Mouse (Mus musculus) thymus, adult 2 months (tissue): ENCODE measurements around the gene Map3k10. TPM values are rescaled to one million over a fixed set of nuclear protein-coding genes. Genes with fewer than 3 reads are reported as not detected.

Experiments
- DNase-seq: peaks from one replicate; pipeline ENCODE4 v3.0.0; 2021
- H3K27ac ChIP-seq: fragments of 200-500 bp; 2 replicates; pipeline ENCODE4 v1.5.1; 2012; ENCODE audit warnings: low read length, control low read depth; ENCODE audit not compliant: control insufficient read depth, insufficient read depth
- H3K27me3 ChIP-seq: fragments of 200-500 bp; 2 replicates; pipeline ENCODE4 v1.6.1; 2012; ENCODE audit warnings: mild to moderate bottlenecking, low read length, moderate library complexity, mixed read lengths; ENCODE audit not compliant: control insufficient read depth, insufficient read depth
- H3K36me3 ChIP-seq: fragments of 200-500 bp; 2 replicates; pipeline ENCODE4 v1.6.1; 2012; ENCODE audit warnings: mild to moderate bottlenecking, low read length, moderate library complexity; ENCODE audit not compliant: control insufficient read depth, insufficient read depth
- H3K4me1 ChIP-seq: fragments of 200-500 bp; replicated peaks from 2 replicates; pipeline ENCODE4 v1.6.1; 2012; ENCODE audit warnings: low read length; ENCODE audit not compliant: control insufficient read depth, insufficient read depth
- H3K4me3 ChIP-seq: fragments of 200-500 bp; 2 replicates; pipeline ENCODE4 v1.5.1; 2012; ENCODE audit warnings: mild to moderate bottlenecking, low read length, control low read depth, moderate library complexity; ENCODE audit not compliant: control insufficient read depth, insufficient read depth
- CTCF ChIP-seq: fragments of 200-500 bp; IDR thresholded peaks from 2 replicates; pipeline ENCODE4 v1.5.1; 2012; ENCODE audit warnings: mild to moderate bottlenecking, control low read depth, low read length, moderate library complexity, borderline replicate concordance; ENCODE audit not compliant: control insufficient read depth, poor library complexity, insufficient read depth; ENCODE audit errors: extremely low read depth
- POLR2A ChIP-seq: fragments of 200-500 bp; IDR thresholded peaks from 2 replicates; pipeline ENCODE4 v1.6.1; 2012; ENCODE audit warnings: mild to moderate bottlenecking, low read length, control low read depth, moderate library complexity; ENCODE audit not compliant: control insufficient read depth, poor library complexity, insufficient read depth; ENCODE audit errors: extremely low read depth
- WGBS: fragments of 180-500 bp; shearing (Covaris S2); methylation state at CpG from one replicate; pipeline ENCODE4 v1.1.7; 2018; 5-methylcytosine and 5-hydroxymethylcytosine counted together
- polyA plus RNA-seq: library from polyadenylated mRNA; depleted of rRNA; stranded (reverse); fragments of >200 nt; gene quantifications from 2 replicates; pipeline ENCODE4 v1.2.3, GENCODE M21; 2012

The Map3k10 gene
- polyA plus RNA-seq, 1 experiment: 24.7 TPM

- H3K27me3 ChIP-seq: no peaks in the 10 kb centered on the region
- DNase-seq: no peak
- H3K4me1 ChIP-seq: peaks cover 10% of the 10 kb centered on the region
- TF ChIP-seq CTCF: no peak
- no peak for TF ChIP-seq POLR2A
- H3K4me3 ChIP-seq: no peak overlapping the region
- WGBS: 95% methylated on average over 8 of the region's 8 CpGs
- peaks cover 45% of the 10 kb centered on the region for H3K36me3 ChIP-seq
- no peak overlapping the region for H3K27ac ChIP-seq
These were observed 60.5 kb downstream of the Map3k10 start for GRCm38 (mm10) chr7:27613751-27614499.

DNA sequence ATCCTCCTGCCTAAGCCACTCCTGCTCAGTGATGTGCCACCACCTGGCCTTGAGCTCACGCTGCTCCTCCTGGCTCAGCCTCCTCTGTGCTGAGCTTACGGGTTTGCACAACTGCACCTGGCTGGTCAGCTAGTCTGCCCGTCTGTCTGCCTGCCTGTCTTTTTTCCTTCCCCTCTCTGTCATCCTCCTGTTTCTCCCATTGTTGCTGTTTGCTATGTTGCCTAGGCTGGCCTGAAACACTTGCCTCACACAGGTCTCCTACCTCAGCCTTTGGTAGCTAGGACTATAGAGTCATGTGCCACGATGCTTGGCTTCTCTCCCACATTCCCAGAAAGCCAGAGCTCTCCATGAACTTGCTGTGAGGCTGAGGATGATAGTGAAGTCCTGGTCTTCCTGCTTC lies 61.5 kb downstream of the Map3k10 start:
- peaks cover 16% of the 10 kb centered on the region for H3K4me1 ChIP-seq
- no peak overlapping the region for H3K4me3 ChIP-seq
- no peaks in the 10 kb centered on the region for H3K27me3 ChIP-seq
- TF ChIP-seq CTCF (no peak), POLR2A (no peak)
- H3K36me3 ChIP-seq: peaks cover 41% of the 10 kb centered on the region
- H3K27ac ChIP-seq: no peak overlapping the region
- DNase-seq: no peak
- WGBS: 70% methylated on average over 4 of the region's 4 CpGs

GRCm38 (mm10) chr7:27610871-27611270 lies 63.5 kb downstream of the Map3k10 start:
- TF ChIP-seq CTCF: no peak
- no peak for TF ChIP-seq POLR2A
- H3K4me3 ChIP-seq: no peak overlapping the region
- H3K27me3 ChIP-seq: no peaks in the 10 kb centered on the region
- no peak for DNase-seq
- peaks cover 20% of the 10 kb centered on the region for H3K36me3 ChIP-seq
- H3K27ac ChIP-seq: no peak overlapping the region
- WGBS: 94% methylated on average over 5 of the region's 5 CpGs
- H3K4me1 ChIP-seq: peaks cover 28% of the 10 kb centered on the region

DNA sequence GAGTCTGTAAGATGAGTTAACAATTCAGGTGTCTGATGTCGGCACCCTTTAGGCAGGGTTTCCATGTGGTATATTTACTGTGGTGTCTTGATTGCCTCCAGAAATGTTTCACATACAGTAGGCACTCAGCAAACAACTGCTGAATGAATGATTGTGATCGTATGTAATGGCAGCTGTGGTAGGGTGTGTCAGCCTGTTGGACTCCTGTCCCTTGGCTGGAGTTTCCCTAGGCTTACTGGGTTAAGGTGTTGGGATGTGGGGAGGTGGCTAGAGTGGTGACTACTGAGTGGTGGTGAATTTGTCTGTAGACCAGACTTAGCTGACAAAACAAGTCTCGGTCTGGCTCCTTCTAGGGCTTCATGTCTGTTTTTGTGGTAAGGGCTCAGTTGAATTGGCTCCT lies 64.0 kb downstream of the Map3k10 start:
- Histone ChIP-seq H3K27me3 (no peaks in the 10 kb centered on the region), H3K36me3 (peaks cover 18% of the 10 kb centered on the region), H3K4me3 (no peak overlapping the region), H3K27ac (no peak overlapping the region), H3K4me1 (peaks cover 32% of the 10 kb centered on the region)
- no peak for DNase-seq
- 87% methylated on average over 3 of the region's 3 CpGs for WGBS
- no peak for TF ChIP-seq CTCF
- TF ChIP-seq POLR2A: no peak

- H3K4me3 ChIP-seq: no peak overlapping the region
- H3K4me1 ChIP-seq: peaks cover 34% of the 10 kb centered on the region
- TF ChIP-seq CTCF (no peak), POLR2A (no peak)
- no peak for DNase-seq
- H3K27me3 ChIP-seq: no peaks in the 10 kb centered on the region
- 17% methylated on average over 2 of the region's 2 CpGs for WGBS
- H3K27ac ChIP-seq: no peak overlapping the region
- H3K36me3 ChIP-seq: peaks cover 18% of the 10 kb centered on the region
These were observed 64.7 kb downstream of the Map3k10 start for GRCm38 (mm10) chr7:27609688-27610087.

GRCm38 (mm10) chr7:27609285-27609684 lies 65.1 kb downstream of the Map3k10 start:
- Histone ChIP-seq H3K27ac (no peak overlapping the region), H3K36me3 (peaks cover 18% of the 10 kb centered on the region), H3K4me3 (no peak overlapping the region), H3K27me3 (no peaks in the 10 kb centered on the region), H3K4me1 (peaks cover 34% of the 10 kb centered on the region)
- TF ChIP-seq POLR2A (no peak), CTCF (no peak)
- WGBS: 77% methylated on average over 4 of the region's 4 CpGs
- no peak for DNase-seq

DNA sequence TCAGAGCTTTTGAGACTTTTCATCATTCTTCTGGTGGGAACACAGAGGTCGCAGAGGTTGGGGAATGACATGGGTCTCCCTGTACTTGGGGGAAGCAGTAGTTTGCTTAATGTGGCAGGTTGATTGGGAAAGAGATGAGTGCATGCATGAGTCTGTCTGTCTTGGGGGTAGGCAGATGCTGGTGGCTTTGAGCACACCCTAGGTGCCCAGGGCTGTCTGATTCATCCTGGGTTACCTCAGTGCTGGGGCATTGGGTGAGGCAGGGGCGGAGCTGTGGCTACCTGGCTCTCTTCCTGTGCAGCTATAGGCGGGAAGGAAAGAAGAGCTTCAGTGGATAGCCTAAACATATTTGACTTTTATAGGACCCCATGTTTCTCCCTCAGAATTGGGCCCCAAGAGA lies 66.3 kb downstream of the Map3k10 start:
- H3K27me3 ChIP-seq: no peaks in the 10 kb centered on the region
- no peak overlapping the region for H3K27ac ChIP-seq
- H3K4me1 ChIP-seq: peaks cover 35% of the 10 kb centered on the region

More for the DNA sequence above, 66.3 kb downstream of the Map3k10 start:
- no peak for TF ChIP-seq POLR2A
- no peak for TF ChIP-seq CTCF
- Histone ChIP-seq H3K36me3 (peaks cover 18% of the 10 kb centered on the region), H3K4me3 (no peak overlapping the region)
- DNase-seq: no peak
- WGBS: 53% methylated on average over 3 of the region's 3 CpGs
